Mouse (Mus musculus): ENCODE results near the gene Plekho2. TPM values are rescaled to one million over a fixed set of nuclear protein-coding genes. Genes with fewer than 3 reads are reported as not detected.
A peak's percentile ranks its signal among the peaks of the same experiment; 100 is the strongest.

Plekho2 gene
- total RNA-seq, 2 experiments from 2014 or later, result 18.3 to 21.2 TPM

- peak in 1 of 2 experiments; percentile 56 for DNase-seq
- intact Hi-C loops (cut with DNase I), result no loop called here
These were observed 41.8 kb downstream of the Plekho2 start for GRCm38 (mm10) chr9:65537901-65538630.

GRCm38 (mm10) chr9:65536491-65536890 is 43.3 kb downstream of the Plekho2 start:
- intact Hi-C loops (cut with DNase I), result no loop called here
- DNase-seq, result no peak

- intact Hi-C loops (cut with DNase I), result no loop called here
- DNase-seq, result no peak
These were observed 43.9 kb downstream of the Plekho2 start for GRCm38 (mm10) chr9:65535789-65536469.

DNA sequence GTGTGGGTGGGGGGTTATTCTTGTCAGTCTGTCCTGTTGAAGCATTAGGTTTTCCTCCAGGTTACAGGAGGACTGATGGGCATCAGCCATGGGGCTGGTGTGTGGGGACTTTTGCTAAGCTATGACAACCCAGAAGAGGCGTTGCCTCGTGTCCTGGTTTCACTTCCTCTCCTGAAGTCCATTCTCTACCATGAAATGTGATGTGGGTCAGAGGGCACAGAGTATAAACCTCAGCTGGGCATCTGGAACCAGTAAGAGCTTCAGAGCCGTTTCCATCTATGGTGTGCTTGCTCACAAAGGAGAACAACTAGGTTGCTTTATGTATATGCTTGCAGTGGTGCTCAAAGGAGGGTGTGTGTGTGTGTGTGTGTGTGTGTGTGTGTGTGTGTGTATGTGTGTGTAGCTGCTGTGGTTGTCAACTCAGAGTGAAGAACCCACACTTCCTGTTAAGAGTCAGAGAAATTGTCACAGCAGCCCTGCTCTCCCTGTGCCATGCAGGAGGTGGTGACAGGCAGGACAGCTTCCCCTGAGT is 44.6 kb downstream of the Plekho2 start:
- peak in 1 of 2 experiments; percentile 41 for DNase-seq
- intact Hi-C loops (cut with DNase I), result no loop called here

DNA sequence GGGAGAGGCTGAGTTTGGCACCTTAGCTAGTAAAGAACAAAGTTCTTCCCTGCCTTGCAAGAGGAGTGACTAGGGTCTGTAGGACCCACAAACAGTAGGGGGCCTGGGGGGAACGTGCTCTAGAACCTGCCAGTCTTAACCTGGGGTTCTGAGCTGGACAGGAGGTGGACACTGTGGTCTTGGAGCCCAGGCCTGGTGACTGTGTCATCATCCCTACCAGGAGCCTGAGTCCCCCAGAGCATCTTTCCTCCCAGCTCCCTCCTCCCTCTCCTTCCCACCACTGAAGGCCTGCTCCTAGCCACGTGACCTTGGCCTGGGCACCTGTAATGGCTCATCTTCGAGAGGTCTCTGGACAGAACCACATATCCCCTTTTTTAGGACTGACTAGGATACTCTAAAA is 45.7 kb downstream of the Plekho2 start:
- intact Hi-C loops (cut with DNase I), result no loop called here
- DNase-seq, result no peak

GRCm38 (mm10) chr9:65532986-65533385 is 46.9 kb downstream of the Plekho2 start:
- DNase-seq, result no peak
- intact Hi-C loops (cut with DNase I), result no loop called here

GRCm38 (mm10) chr9:65531283-65531682 is 48.6 kb downstream of the Plekho2 start:
- DNase-seq, result no peak
- intact Hi-C loops (cut with DNase I), result no loop called here

- intact Hi-C loops (cut with DNase I), result no loop called here
- no peak for DNase-seq
These were observed 50.2 kb downstream of the Plekho2 start for GRCm38 (mm10) chr9:65529659-65530058.

GRCm38 (mm10) chr9:65528417-65529038 is 51.3 kb downstream of the Plekho2 start:
- intact Hi-C loops (cut with DNase I), result no loop called here
- no peak for DNase-seq

DNA sequence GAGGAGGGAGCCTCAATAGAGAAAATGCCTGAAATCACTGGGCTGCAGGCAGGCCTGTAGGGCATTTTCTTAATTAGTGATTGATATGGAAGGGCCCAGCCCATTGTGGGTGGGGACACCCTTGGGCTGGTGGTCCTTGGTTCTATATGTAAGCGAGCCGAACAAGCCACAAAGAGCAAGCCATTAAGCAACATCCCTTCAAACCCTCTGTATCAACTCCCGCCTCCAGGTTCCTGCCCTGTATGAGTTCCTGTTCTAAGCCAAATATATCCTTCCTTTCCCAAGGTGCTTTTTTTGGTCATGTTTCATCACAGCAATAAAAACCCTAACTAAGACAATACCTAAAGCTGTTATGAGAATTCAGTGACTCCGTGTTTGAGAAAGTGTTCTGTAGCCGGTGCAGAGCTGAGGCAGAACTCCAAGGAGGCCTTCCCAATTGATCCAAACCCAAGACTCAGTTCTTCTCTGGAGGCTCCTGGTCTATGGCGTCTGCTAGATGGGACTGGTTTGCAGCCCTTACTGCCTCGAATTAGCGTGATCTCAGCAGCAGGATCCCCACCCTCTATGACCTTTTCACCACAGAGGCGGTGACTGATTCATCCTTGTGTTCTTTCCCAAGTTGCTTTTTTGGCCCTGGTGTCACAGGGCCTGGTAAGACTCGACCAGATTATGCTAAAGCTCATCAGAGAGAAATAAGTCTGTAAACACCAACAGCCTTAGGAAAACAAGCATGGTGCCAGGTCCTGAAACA is 54.2 kb downstream of the Plekho2 start:
- intact Hi-C loops (cut with DNase I), result no loop called here

GRCm38 (mm10) chr9:65523611-65524364 is 56.1 kb downstream of the Plekho2 start:
- peak; percentile 88 to 92 for DNase-seq
- intact Hi-C loops (cut with DNase I), result loop anchor here (1.0 kb wide), 1 partner anchor 58 kb away; no protein-coding TSS in a partner anchor

More for the DNA sequence above, 54.2 kb downstream of the Plekho2 start:
- no peak for DNase-seq

DNA sequence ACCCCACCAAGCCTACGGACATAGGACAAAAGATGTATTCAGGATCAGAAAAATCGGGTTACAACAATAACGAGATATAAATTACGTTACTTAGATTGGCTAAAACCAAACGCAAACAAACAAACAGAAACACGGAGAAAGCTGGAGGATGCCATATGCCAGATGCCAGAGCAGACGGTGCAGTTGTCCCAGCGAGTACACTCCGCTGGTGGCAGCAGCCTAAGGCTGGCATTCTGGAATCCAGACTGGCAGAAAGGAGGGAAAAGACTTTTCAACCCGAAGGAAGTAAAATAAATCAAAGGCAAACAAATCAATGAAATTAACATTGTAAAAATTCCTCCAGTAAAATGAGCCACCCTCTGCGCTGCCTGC is 59.3 kb downstream of the Plekho2 start:
- intact Hi-C loops (cut with DNase I), result no loop called here
- no peak for DNase-seq

GRCm38 (mm10) chr9:65519807-65520504 is 59.9 kb downstream of the Plekho2 start, which contains the start of gene Ankdd1a:
Gene Ankdd1a, minus strand, starts transcription at chr9:65520193.
- intact Hi-C loops (cut with DNase I), result no loop called here
- DNase-seq, result no peak

GRCm38 (mm10) chr9:65514851-65515261 is 65.0 kb downstream of the Plekho2 start:
- no peak for DNase-seq
- intact Hi-C loops (cut with DNase I), result no loop called here

GRCm38 (mm10) chr9:65514431-65514830 is 65.4 kb downstream of the Plekho2 start:
- no peak for DNase-seq
- intact Hi-C loops (cut with DNase I), result no loop called here

GRCm38 (mm10) chr9:65512520-65512919 is 67.3 kb downstream of the Plekho2 start:
- no peak for DNase-seq
- intact Hi-C loops (cut with DNase I), result no loop called here

DNA sequence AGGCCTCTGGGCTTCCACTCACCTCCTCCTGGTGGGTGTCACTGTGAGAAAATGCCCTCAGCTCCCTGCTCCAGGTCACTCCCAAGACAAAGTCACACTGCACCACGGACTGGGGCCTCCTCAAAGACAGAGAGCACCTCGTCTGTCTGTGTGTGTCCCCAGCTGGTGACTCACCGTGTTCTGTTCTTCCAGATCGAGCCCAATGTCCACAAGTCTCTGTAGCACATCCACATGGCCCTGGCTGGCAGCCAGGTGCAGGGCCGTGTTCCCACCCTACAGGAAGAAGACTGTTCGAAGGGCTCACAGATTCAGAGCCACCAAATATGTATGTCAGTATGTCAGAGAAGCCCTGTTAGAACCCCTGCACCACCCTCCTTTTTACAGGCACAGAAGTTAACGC is 71.4 kb downstream of the Plekho2 start:
- intact Hi-C loops (cut with DNase I), result no loop called here
- DNase-seq, result no peak

- intact Hi-C loops (cut with DNase I), result no loop called here
- DNase-seq, result no peak
These were observed 76.9 kb downstream of the Plekho2 start for GRCm38 (mm10) chr9:65502721-65503505.

All from heart, postnatal 10 days (tissue).